13 mouse cellular contexts compared by ENCODE assay signal in genomic region chr14:52011683-52012082, GRCm38 (mm10). TPM values are rescaled to one million over a fixed set of nuclear protein-coding genes. Genes with fewer than 3 reads are reported as not detected.
DNase-seq lines count a peak whose midpoint lies in the region; ATAC-seq lines count a peak whose summit lies in the region.
"Had no signal": no experiment of that assay in that cellular context is flagged by ENCODE, and none has a peak within 500 bp of the region (broad histone marks: within the 10 kb centered on the region; RNA-seq: fewer than 3 reads in every experiment).

No protein-coding gene starts in this region.

- peak overlapping the region; percentile 100 for H3K27ac ChIP-seq in hindbrain, embryonic 10.5 days
- H3K27ac ChIP-seq in midbrain, embryonic 14.5 days (replicated peaks; ENCODE audit: low read depth, low read length) = peak overlapping the region; percentile 99
- H3K27ac ChIP-seq in heart, embryonic 10.5 days = no peak overlapping the region

- H3K9me3 ChIP-seq in hindbrain, embryonic 10.5 days = no peaks in the 10 kb centered on the region
- no peaks in the 10 kb centered on the region for H3K9me3 ChIP-seq in midbrain, embryonic 14.5 days (ENCODE audit: control insufficient read depth, low read length)
- H3K9me3 ChIP-seq in heart, embryonic 10.5 days = no peaks in the 10 kb centered on the region
- H3K9me3 ChIP-seq: heart, embryonic 12.5 days had no signal

- ATAC-seq in midbrain, embryonic 14.5 days (ENCODE audit: low FRiP score, low TSS enrichment) = no peak

- peaks cover 81% of the 10 kb centered on the region for H3K4me1 ChIP-seq in hindbrain, embryonic 10.5 days (replicated peaks)
- H3K4me1 ChIP-seq in midbrain, embryonic 14.5 days (ENCODE audit: control insufficient read depth, insufficient read depth, low read length) = peaks cover 70% of the 10 kb centered on the region
- H3K4me1 ChIP-seq in heart, embryonic 10.5 days = peaks cover 69% of the 10 kb centered on the region

- no peaks in the 10 kb centered on the region; the same call in 1 of the 2 replicates for H3K27me3 ChIP-seq in hindbrain, embryonic 10.5 days (ENCODE audit: insufficient read depth, poor library complexity, severe bottlenecking)
- no peaks in the 10 kb centered on the region for H3K27me3 ChIP-seq in midbrain, embryonic 14.5 days (ENCODE audit: control insufficient read depth, insufficient read depth, low read length)
- H3K27me3 ChIP-seq in heart, embryonic 10.5 days (ENCODE audit: insufficient read depth, poor library complexity, severe bottlenecking) = no peaks in the 10 kb centered on the region
- H3K27me3 ChIP-seq: heart, embryonic 12.5 days had no signal

- peak overlapping the region; percentile 69 for H3K4me2 ChIP-seq in midbrain, embryonic 14.5 days (ENCODE audit: low read length)

- peak overlapping the region; percentile 80 for H3K4me3 ChIP-seq in hindbrain, embryonic 10.5 days
- peak overlapping the region; percentile 38; the same call in 1 of the 2 replicates for H3K4me3 ChIP-seq in midbrain, embryonic 14.5 days (replicated peaks; ENCODE audit: low read depth, low read length)
- H3K4me3 ChIP-seq in heart, embryonic 10.5 days = no peak overlapping the region
- H3K4me3 ChIP-seq: heart, embryonic 12.5 days had no signal

- DNase-seq in embryo, embryonic 10 days (ENCODE audit: low spot score) = peak; percentile 59
- no peak for DNase-seq in embryo, embryonic 9.5 days (ENCODE audit: extremely low spot score)
- peak; percentile 46 for DNase-seq in NIH3T3 (ENCODE audit: low read depth)
- no peak for DNase-seq in hindbrain, embryonic 10.5 days (ENCODE audit: low spot score)
- DNase-seq in midbrain, embryonic 14.5 days = no peak
- DNase-seq in lung, adult 18-20 months = no peak
- DNase-seq in B cell, adult 2 months = no peak
- no peak for DNase-seq in heart, embryonic 10.5 days (ENCODE audit: low spot score)
- DNase-seq: lung, adult 2 months had no signal

- 42% methylated on average over 1 of the region's 1 CpGs for WGBS in hindbrain, embryonic 10.5 days
- 14% methylated on average over 1 of the region's 1 CpGs for WGBS in midbrain, embryonic 14.5 days
- 62% methylated on average over 1 of the region's 1 CpGs for WGBS in heart, embryonic 10.5 days

- peaks cover 27% of the 10 kb centered on the region for H3K36me3 ChIP-seq in hindbrain, embryonic 10.5 days
- peaks cover 27% of the 10 kb centered on the region for H3K36me3 ChIP-seq in midbrain, embryonic 14.5 days (ENCODE audit: control insufficient read depth, insufficient read depth, low read length)
- H3K36me3 ChIP-seq in heart, embryonic 10.5 days = peaks cover 26% of the 10 kb centered on the region

- no peak overlapping the region for H3K9ac ChIP-seq in midbrain, embryonic 14.5 days (replicated peaks; ENCODE audit: low read length)
- H3K9ac ChIP-seq: heart, embryonic 12.5 days had no signal

RNA-seq across cellular contexts. Expression of gene Tmem253, which starts 3.8 kb away (rescaled TPM):
- 0.80 and 1.0 TPM in 2 replicates for polyA plus RNA-seq in hindbrain, embryonic 10.5 days (2016; fragmentation: Nextera tagmentation; extraction: Ambion mirVana)
- 0.37 and 0.39 TPM in 2 replicates for polyA plus RNA-seq in midbrain, embryonic 14.5 days (2014; fragmentation: Nextera tagmentation; extraction: Ambion mirVana)
- polyA plus RNA-seq in heart, embryonic 10.5 days (2016; fragmentation: Nextera tagmentation; extraction: Ambion mirVana) = 0.27 and 0.57 TPM in 2 replicates

RNA-seq across cellular contexts. Expression of gene Zfp219, which starts 8.8 kb away (rescaled TPM):
- polyA plus RNA-seq in hindbrain, embryonic 10.5 days (2016; fragmentation: Nextera tagmentation; extraction: Ambion mirVana) = 74.3 and 83.6 TPM in 2 replicates
- polyA plus RNA-seq in midbrain, embryonic 14.5 days (2014; fragmentation: Nextera tagmentation; extraction: Ambion mirVana) = 41.6 and 46.9 TPM in 2 replicates
- 21.5 and 31.1 TPM in 2 replicates for polyA plus RNA-seq in heart, embryonic 10.5 days (2016; fragmentation: Nextera tagmentation; extraction: Ambion mirVana)

RNA-seq across cellular contexts. Expression of gene Arhgef40, which starts 27.2 kb away (rescaled TPM):
- polyA plus RNA-seq in hindbrain, embryonic 10.5 days (2016; fragmentation: Nextera tagmentation; extraction: Ambion mirVana) = 100 and 106 TPM in 2 replicates
- polyA plus RNA-seq in midbrain, embryonic 14.5 days (2014; fragmentation: Nextera tagmentation; extraction: Ambion mirVana) = 72.8 and 75.8 TPM in 2 replicates
- polyA plus RNA-seq in heart, embryonic 10.5 days (2016; fragmentation: Nextera tagmentation; extraction: Ambion mirVana) = 72.3 and 86.4 TPM in 2 replicates

RNA-seq across cellular contexts. Expression of gene Olfr221, which starts 30.6 kb away (rescaled TPM):
- polyA plus RNA-seq in hindbrain, embryonic 10.5 days (2016; fragmentation: Nextera tagmentation; extraction: Ambion mirVana) = not detected in 2 replicates
- polyA plus RNA-seq in midbrain, embryonic 14.5 days (2014; fragmentation: Nextera tagmentation; extraction: Ambion mirVana) = not detected in 2 replicates
- polyA plus RNA-seq in heart, embryonic 10.5 days (2016; fragmentation: Nextera tagmentation; extraction: Ambion mirVana) = not detected in 2 replicates
- polyA plus RNA-seq: heart, embryonic 12.5 days; intestine, embryonic 14.5 days; lung, adult 2 months; stomach, embryonic 14.5 days; urinary bladder, adult 2 months had no signal

Comparison
In these comparisons a context has a peak if more than half of its experiments do, and no peak if none do; other contexts are left out.
1. DNase-seq: peak in embryo, embryonic 10 days (single experiment) and NIH3T3 (single experiment); none in embryo, embryonic 9.5 days (single experiment), hindbrain, embryonic 10.5 days (single experiment), midbrain, embryonic 14.5 days (single experiment), lung, adult 18-20 months (0 of 2), B cell, adult 2 months (0 of 2) and heart, embryonic 10.5 days (single experiment).